Mouse (Mus musculus): ENCODE measurements around the gene Sarnp.

Sarnp gene

GRCm38 (mm10) chr10:128817033-128817432 lies at the start of gene Sarnp:
Sarnp (plus strand) TSS chr10:128817333.
- no peak for DNase-seq (ENCODE audit: extremely low read depth, insufficient read length, low spot score)

GRCm38 (mm10) chr10:128772895-128773294 lies 44.2 kb upstream of the Sarnp start:
- DNase-seq (ENCODE audit: extremely low read depth, insufficient read length, low spot score), result no peak

- DNase-seq (ENCODE audit: extremely low read depth, insufficient read length, low spot score), result no peak
Observed at GRCm38 (mm10) chr10:128773685-128774084, 43.4 kb upstream of the Sarnp start.

- no peak for DNase-seq (ENCODE audit: extremely low read depth, insufficient read length, low spot score)
Observed at GRCm38 (mm10) chr10:128778441-128778840, 38.7 kb upstream of the Sarnp start.

- peak; percentile 77 for DNase-seq (ENCODE audit: extremely low read depth, insufficient read length, low spot score)
Observed at GRCm38 (mm10) chr10:128779011-128779795, 37.9 kb upstream of the Sarnp start.

GRCm38 (mm10) chr10:128780200-128780599 lies 36.9 kb upstream of the Sarnp start:
- DNase-seq (ENCODE audit: extremely low read depth, insufficient read length, low spot score), result no peak

GRCm38 (mm10) chr10:128790398-128791124 lies 26.6 kb upstream of the Sarnp start, which contains the start of gene Mmp19:
Mmp19 (plus strand) TSS chr10:128790910.
- peak; percentile 40 for DNase-seq (ENCODE audit: extremely low read depth, insufficient read length, low spot score)

GRCm38 (mm10) chr10:128792041-128792440 lies 25.1 kb upstream of the Sarnp start:
- DNase-seq (ENCODE audit: extremely low read depth, insufficient read length, low spot score), result no peak

- DNase-seq (ENCODE audit: extremely low read depth, insufficient read length, low spot score), result no peak
Observed at GRCm38 (mm10) chr10:128793258-128793657, 23.9 kb upstream of the Sarnp start.

- no peak for DNase-seq (ENCODE audit: extremely low read depth, insufficient read length, low spot score)
Observed at GRCm38 (mm10) chr10:128794391-128794790, 22.7 kb upstream of the Sarnp start.

GRCm38 (mm10) chr10:128795581-128795980 lies 21.6 kb upstream of the Sarnp start:
- DNase-seq (ENCODE audit: extremely low read depth, insufficient read length, low spot score), result no peak

- no peak for DNase-seq (ENCODE audit: extremely low read depth, insufficient read length, low spot score)
Observed at GRCm38 (mm10) chr10:128798676-128799075, 18.5 kb upstream of the Sarnp start.

- DNase-seq (ENCODE audit: extremely low read depth, insufficient read length, low spot score), result no peak
Observed at GRCm38 (mm10) chr10:128801981-128802495, 15.1 kb upstream of the Sarnp start.

- no peak for DNase-seq (ENCODE audit: extremely low read depth, insufficient read length, low spot score)
Observed at GRCm38 (mm10) chr10:128802956-128803355, 14.2 kb upstream of the Sarnp start.

GRCm38 (mm10) chr10:128803361-128803760 lies 13.8 kb upstream of the Sarnp start:
- peak; percentile 68 for DNase-seq (ENCODE audit: extremely low read depth, insufficient read length, low spot score)

- peak; percentile 75 for DNase-seq (ENCODE audit: extremely low read depth, insufficient read length, low spot score)
Observed at GRCm38 (mm10) chr10:128803771-128804270, 13.3 kb upstream of the Sarnp start, which contains the start of gene Dnajc14. Dnajc14 (plus strand) TSS chr10:128804062.

GRCm38 (mm10) chr10:128804271-128805091 lies 12.7 kb upstream of the Sarnp start, which contains the start of gene Tmem198b:
Tmem198b (minus strand) TSS chr10:128804370.
- DNase-seq (ENCODE audit: extremely low read depth, insufficient read length, low spot score), result no peak

- peak; percentile 99 for DNase-seq (ENCODE audit: extremely low read depth, insufficient read length, low spot score)
Observed at GRCm38 (mm10) chr10:128805092-128806000, 11.8 kb upstream of the Sarnp start.

GRCm38 (mm10) chr10:128806086-128806485 lies 11.0 kb upstream of the Sarnp start:
- no peak for DNase-seq (ENCODE audit: extremely low read depth, insufficient read length, low spot score)
